ENCODE assay signal across 28 mouse cellular contexts in the genomic region with DNA sequence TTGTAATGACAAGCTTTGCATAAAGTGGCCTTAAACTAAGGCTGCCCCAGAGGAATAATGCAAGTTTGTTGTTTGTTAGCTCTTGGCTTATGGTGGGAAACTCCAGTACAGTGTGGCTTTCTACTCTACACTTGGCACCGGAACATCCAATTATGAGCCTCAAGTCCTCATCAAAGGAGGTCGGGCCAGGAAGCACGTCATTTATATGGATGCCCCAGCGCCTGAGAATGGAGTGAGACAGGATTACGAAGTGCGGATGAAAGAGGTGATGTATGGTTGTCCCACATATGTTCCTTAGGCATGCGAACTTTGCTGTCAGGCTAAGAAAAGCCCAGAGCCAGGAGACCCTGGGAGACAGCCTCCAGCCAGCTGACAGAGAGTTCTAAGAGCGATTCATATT.
A peak's percentile ranks its signal among the peaks of the same experiment; 100 is the strongest.
DNase-seq lines count a peak whose midpoint lies in the region; ATAC-seq lines count a peak whose summit lies in the region.
"Had no signal": no experiment of that assay in that cellular context is flagged by ENCODE, and none has a peak within 500 bp of the region (broad histone marks: within the 10 kb centered on the region; RNA-seq: fewer than 3 reads in every experiment).

No protein-coding gene starts in this region.

- H3K9ac ChIP-seq in embryonic facial prominence, embryonic 14.5 days (ENCODE audit: low read depth, low read length), result no peak overlapping the region
- H3K9ac ChIP-seq in lung, embryonic 15.5 days, result no peak overlapping the region
- no peak overlapping the region for H3K9ac ChIP-seq in midbrain, embryonic 14.5 days (replicated peaks; ENCODE audit: low read length)
- no peak overlapping the region for H3K9ac ChIP-seq in midbrain, embryonic 16.5 days (ENCODE audit: low read depth, low read length)
- H3K9ac ChIP-seq: embryonic facial prominence, embryonic 15.5 days; heart, embryonic 12.5 days; limb, embryonic 12.5 days; liver, embryonic 12.5 days; stomach, embryonic 15.5 days had no signal

- H3K4me3 ChIP-seq in embryonic facial prominence, embryonic 14.5 days (ENCODE audit: low read depth, low read length), result no peak overlapping the region
- no peak overlapping the region for H3K4me3 ChIP-seq in embryonic facial prominence, embryonic 10.5 days
- no peak overlapping the region for H3K4me3 ChIP-seq in lung, embryonic 15.5 days
- H3K4me3 ChIP-seq in midbrain, embryonic 14.5 days (replicated peaks; ENCODE audit: low read depth, low read length), result no peak overlapping the region
- H3K4me3 ChIP-seq in midbrain, embryonic 16.5 days (ENCODE audit: low read depth, low read length), result no peak overlapping the region
- H3K4me3 ChIP-seq: embryonic facial prominence, embryonic 15.5 days; heart, embryonic 12.5 days; hindbrain, embryonic 10.5 days; layer of hippocampus, adult 2 months; limb, embryonic 12.5 days; liver, embryonic 12.5 days; midbrain, embryonic 10.5 days; stomach, embryonic 15.5 days had no signal

- no peaks in the 10 kb centered on the region for H3K9me3 ChIP-seq in embryonic facial prominence, embryonic 14.5 days (ENCODE audit: control insufficient read depth, low read length)
- H3K9me3 ChIP-seq in embryonic facial prominence, embryonic 10.5 days, result no peaks in the 10 kb centered on the region
- no peaks in the 10 kb centered on the region for H3K9me3 ChIP-seq in lung, embryonic 15.5 days
- H3K9me3 ChIP-seq in midbrain, embryonic 14.5 days (ENCODE audit: control insufficient read depth, low read length), result no peaks in the 10 kb centered on the region
- no peaks in the 10 kb centered on the region for H3K9me3 ChIP-seq in midbrain, embryonic 16.5 days (replicated peaks; ENCODE audit: control insufficient read depth, low read length, poor library complexity, severe bottlenecking)
- H3K9me3 ChIP-seq: embryonic facial prominence, embryonic 15.5 days; heart, embryonic 12.5 days; hindbrain, embryonic 10.5 days; limb, embryonic 12.5 days; liver, embryonic 12.5 days; midbrain, embryonic 10.5 days; stomach, embryonic 15.5 days had no signal

- ATAC-seq in embryonic facial prominence, embryonic 14.5 days (ENCODE audit: low read depth), result no peak
- peak; percentile 74; the same call in 1 of the 2 replicates for ATAC-seq in lung, embryonic 15.5 days (ENCODE audit: borderline replicate concordance, extremely low read depth, low FRiP score, low TSS enrichment)
- no peak for ATAC-seq in midbrain, embryonic 14.5 days (ENCODE audit: low FRiP score, low TSS enrichment)
- ATAC-seq in midbrain, embryonic 16.5 days, result no peak
- ATAC-seq: activated CD4-positive, CD25-positive, alpha-beta regulatory T cell, adult 4 months; forebrain, embryonic 16.5 days; intestine, postnatal 0 days; liver, embryonic 12.5 days had no signal

- H3K27ac ChIP-seq in embryonic facial prominence, embryonic 14.5 days (replicated peaks; ENCODE audit: low read depth, low read length), result no peak overlapping the region
- no peak overlapping the region for H3K27ac ChIP-seq in embryonic facial prominence, embryonic 10.5 days (replicated peaks)
- no peak overlapping the region for H3K27ac ChIP-seq in lung, embryonic 15.5 days
- H3K27ac ChIP-seq in midbrain, embryonic 14.5 days (replicated peaks; ENCODE audit: low read depth, low read length), result no peak overlapping the region
- no peak overlapping the region for H3K27ac ChIP-seq in midbrain, embryonic 16.5 days (ENCODE audit: low read length)
- H3K27ac ChIP-seq: embryonic facial prominence, embryonic 15.5 days; hindbrain, embryonic 10.5 days; layer of hippocampus, adult 2 months; limb, embryonic 12.5 days; liver, embryonic 12.5 days; macrophage; midbrain, embryonic 10.5 days; stomach, embryonic 15.5 days had no signal

- peak; percentile 11 for DNase-seq in embryonic facial prominence, embryonic 14.5 days (ENCODE audit: low spot score)
- no peak for DNase-seq in embryonic facial prominence, embryonic 10.5 days (ENCODE audit: low spot score)
- no peak for DNase-seq in lung, postnatal 36 days
- peak; percentile 37 for DNase-seq in midbrain, embryonic 14.5 days
- DNase-seq in right cerebral cortex, postnatal 14 days, result no peak
- DNase-seq: adrenal gland, postnatal 10 days; cerebellum, adult 2 months; cerebellum, postnatal 25 days; embryo, embryonic 11 days; gastrocnemius, postnatal 10 days; heart, postnatal 10 days; kidney, postnatal 25 days; right cerebral cortex, adult 18-20 months; thymus, postnatal 25 days had no signal

- WGBS in embryonic facial prominence, embryonic 14.5 days, result 74% methylated on average over 8 of the region's 8 CpGs
- 84% methylated on average over 8 of the region's 8 CpGs for WGBS in embryonic facial prominence, embryonic 10.5 days
- WGBS in lung, embryonic 15.5 days, result 54% methylated on average over 8 of the region's 8 CpGs
- WGBS in midbrain, embryonic 14.5 days, result 45% methylated on average over 8 of the region's 8 CpGs
- 59% methylated on average over 8 of the region's 8 CpGs for WGBS in midbrain, embryonic 16.5 days

- no peak overlapping the region for H3K4me2 ChIP-seq in embryonic facial prominence, embryonic 14.5 days (ENCODE audit: low read depth, low read length)
- H3K4me2 ChIP-seq in lung, embryonic 15.5 days, result no peak overlapping the region
- H3K4me2 ChIP-seq in midbrain, embryonic 14.5 days (ENCODE audit: low read length), result no peak overlapping the region
- no peak overlapping the region for H3K4me2 ChIP-seq in midbrain, embryonic 16.5 days (ENCODE audit: low read length)
- H3K4me2 ChIP-seq: embryonic facial prominence, embryonic 15.5 days; heart, embryonic 12.5 days; limb, embryonic 12.5 days; liver, embryonic 12.5 days; stomach, embryonic 15.5 days had no signal

- H3K4me1 ChIP-seq in embryonic facial prominence, embryonic 14.5 days (ENCODE audit: control insufficient read depth, insufficient read depth, low read length), result no peaks in the 10 kb centered on the region
- no peaks in the 10 kb centered on the region for H3K4me1 ChIP-seq in embryonic facial prominence, embryonic 10.5 days
- no peaks in the 10 kb centered on the region for H3K4me1 ChIP-seq in lung, embryonic 15.5 days
- no peaks in the 10 kb centered on the region for H3K4me1 ChIP-seq in midbrain, embryonic 14.5 days (ENCODE audit: control insufficient read depth, insufficient read depth, low read length)
- no peaks in the 10 kb centered on the region for H3K4me1 ChIP-seq in midbrain, embryonic 16.5 days (ENCODE audit: control insufficient read depth, insufficient read depth, low read length)
- H3K4me1 ChIP-seq: embryonic facial prominence, embryonic 15.5 days; heart, embryonic 12.5 days; hindbrain, embryonic 10.5 days; limb, embryonic 12.5 days; liver, embryonic 12.5 days; midbrain, embryonic 10.5 days; stomach, embryonic 15.5 days had no signal

- H3K36me3 ChIP-seq in embryonic facial prominence, embryonic 14.5 days (ENCODE audit: control insufficient read depth, insufficient read depth, low read length), result peaks cover 6% of the 10 kb centered on the region; the same call in 1 of the 2 replicates
- H3K36me3 ChIP-seq in embryonic facial prominence, embryonic 10.5 days (replicated peaks), result peaks cover 93% of the 10 kb centered on the region
- no peaks in the 10 kb centered on the region for H3K36me3 ChIP-seq in lung, embryonic 15.5 days
- 0 out of 2 replicates have a peak, but pooled peaks cover 4% of the 10 kb centered on the region for H3K36me3 ChIP-seq in midbrain, embryonic 14.5 days (ENCODE audit: control insufficient read depth, insufficient read depth, low read length)
- H3K36me3 ChIP-seq in midbrain, embryonic 16.5 days (ENCODE audit: control insufficient read depth, insufficient read depth, low read length), result peaks cover 4% of the 10 kb centered on the region; the same call in 1 of the 2 replicates
- H3K36me3 ChIP-seq: heart, embryonic 12.5 days; limb, embryonic 12.5 days; liver, embryonic 12.5 days; stomach, embryonic 15.5 days had no signal

- no peaks in the 10 kb centered on the region for H3K27me3 ChIP-seq in embryonic facial prominence, embryonic 14.5 days (replicated peaks; ENCODE audit: control insufficient read depth, insufficient read depth, low read length)
- H3K27me3 ChIP-seq in embryonic facial prominence, embryonic 10.5 days (replicated peaks; ENCODE audit: low read depth, poor library complexity, severe bottlenecking), result no peaks in the 10 kb centered on the region
- no peaks in the 10 kb centered on the region for H3K27me3 ChIP-seq in lung, embryonic 15.5 days
- no peaks in the 10 kb centered on the region for H3K27me3 ChIP-seq in midbrain, embryonic 14.5 days (ENCODE audit: control insufficient read depth, insufficient read depth, low read length)
- no peaks in the 10 kb centered on the region for H3K27me3 ChIP-seq in midbrain, embryonic 16.5 days (ENCODE audit: control insufficient read depth, insufficient read depth, low read depth, low read length)
- H3K27me3 ChIP-seq: embryonic facial prominence, embryonic 15.5 days; heart, embryonic 12.5 days; limb, embryonic 12.5 days; liver, embryonic 12.5 days; stomach, embryonic 15.5 days had no signal

Comparison
In these comparisons a context has a peak if more than half of its experiments do, and no peak if none do; other contexts are left out.
1. DNase-seq: peak in embryonic facial prominence, embryonic 14.5 days (single experiment) and midbrain, embryonic 14.5 days (single experiment); none in embryonic facial prominence, embryonic 10.5 days (single experiment), lung, postnatal 36 days (single experiment) and right cerebral cortex, postnatal 14 days (single experiment).